Mouse (Mus musculus): ENCODE measurements around the gene Olfr392.

The Olfr392 gene

GRCm38 (mm10) chr11:73816949-73817348, at the start of gene Olfr392:
Olfr392 (minus strand) TSS chr11:73817049.
- no peak for DNase-seq

GRCm38 (mm10) chr11:73851354-73851753, 34.5 kb upstream of the Olfr392 start, which contains the start of gene Olfr393:
Olfr393 (minus strand) TSS chr11:73851454.
- DNase-seq = no peak

GRCm38 (mm10) chr11:73802952-73803351, 13.9 kb downstream of the Olfr392 start, which contains the start of gene Olfr391-ps:
Olfr391-ps (minus strand) TSS chr11:73803052.
- no peak for DNase-seq

- no peak for DNase-seq
Measured at GRCm38 (mm10) chr11:73782664-73783063, 34.2 kb downstream of the Olfr392 start, which contains the start of gene Olfr390. Olfr390 (plus strand) TSS chr11:73782964.

- no peak for DNase-seq
Measured at GRCm38 (mm10) chr11:73780613-73781012, 36.2 kb downstream of the Olfr392 start, which contains the start of gene Olfr389. Olfr389 (minus strand) TSS chr11:73780713.

Measured in cerebellum, adult 9-10 months (tissue).